Mouse (Mus musculus) liver, postnatal 0 days (tissue): ENCODE data around the gene Kcnip1. TPM values are rescaled to one million over a fixed set of nuclear protein-coding genes. Genes with fewer than 3 reads are reported as not detected.

Experiments used
- ATAC-seq: fragments of 200-750 bp; cut with Nextera tagmentation; 2 replicates; pipeline ENCODE4 v1.8.0; 2017; ENCODE audit warnings: mild to moderate bottlenecking, moderate library complexity
- DNase-seq: peaks from one replicate; pipeline ENCODE4 v3.0.0-alpha.2; 2016
- H3K27ac ChIP-seq: fragments of 300-500 bp; sonication (generic); 2 replicates; pipeline ENCODE4 v1.5.1; 2014; ENCODE audit warnings: antibody characterized with exemption, moderate library complexity, mild to moderate bottlenecking, low read depth
- H3K27me3 ChIP-seq: fragments of 300-500 bp; sonication (generic); 2 replicates; pipeline ENCODE4 v1.6.1; 2014; ENCODE audit warnings: low read length, control low read depth, mixed read lengths; ENCODE audit not compliant: insufficient read depth
- H3K36me3 ChIP-seq: fragments of 300-500 bp; sonication (generic); replicated peaks from 2 replicates; pipeline ENCODE4 v1.6.1; 2014; ENCODE audit warnings: mild to moderate bottlenecking, control low read depth, low read length, moderate library complexity, mixed read lengths; ENCODE audit not compliant: insufficient read depth
- H3K4me1 ChIP-seq: fragments of 300-500 bp; sonication (generic); 2 replicates; pipeline ENCODE4 v1.6.1; 2014; ENCODE audit warnings: antibody characterized with exemption, mild to moderate bottlenecking, control low read depth; ENCODE audit not compliant: insufficient read depth
- H3K4me2 ChIP-seq: fragments of 300-500 bp; sonication (generic); 2 replicates; pipeline ENCODE4 v1.6.1; 2014; ENCODE audit warnings: low read depth, mild to moderate bottlenecking, low read length, moderate library complexity, mixed read lengths
- H3K4me3 ChIP-seq: fragments of 300-500 bp; sonication (generic); 2 replicates; pipeline ENCODE4 v1.5.1; 2014; ENCODE audit warnings: low read depth, low read length
- H3K9ac ChIP-seq: fragments of 300-500 bp; sonication (generic); replicated peaks from 2 replicates; pipeline ENCODE4 v1.6.1; 2014; ENCODE audit warnings: mild to moderate bottlenecking, moderate library complexity
- H3K9me3 ChIP-seq: fragments of 300-500 bp; sonication (generic); 2 replicates; pipeline ENCODE4 v1.6.1; 2016; ENCODE audit warnings: mild to moderate bottlenecking, control low read depth, low read length, mixed read lengths
- CTCF ChIP-seq: sonication (generic); IDR thresholded peaks from 2 replicates; pipeline ENCODE4 v1.5.1; 2016; ENCODE audit warnings: antibody characterized with exemption, low read depth
- EP300 ChIP-seq: IDR thresholded peaks from 2 replicates; pipeline ENCODE4 v1.6.1; 2016; ENCODE audit warnings: antibody characterized with exemption, low read depth, mild to moderate bottlenecking
- WGBS: fragments of 180-500 bp; shearing (Covaris S2); extraction: QIAGEN DNeasy Blood & Tissue Kit; methylation state at CpG from one replicate; pipeline ENCODE4 v1.1.7; 2014; ENCODE audit not compliant: insufficient replicate concordance; 5-methylcytosine and 5-hydroxymethylcytosine counted together
- polyA plus RNA-seq: library from polyadenylated mRNA; unstranded; fragments of >200 nt; fragmentation: Nextera tagmentation; extraction: Ambion mirVana; gene quantifications from 2 replicates; pipeline ENCODE4 v1.2.1, GENCODE M21; 2015

The Kcnip1 gene
- polyA plus RNA-seq, 1 experiment from 2014 or later: not detected

DNA sequence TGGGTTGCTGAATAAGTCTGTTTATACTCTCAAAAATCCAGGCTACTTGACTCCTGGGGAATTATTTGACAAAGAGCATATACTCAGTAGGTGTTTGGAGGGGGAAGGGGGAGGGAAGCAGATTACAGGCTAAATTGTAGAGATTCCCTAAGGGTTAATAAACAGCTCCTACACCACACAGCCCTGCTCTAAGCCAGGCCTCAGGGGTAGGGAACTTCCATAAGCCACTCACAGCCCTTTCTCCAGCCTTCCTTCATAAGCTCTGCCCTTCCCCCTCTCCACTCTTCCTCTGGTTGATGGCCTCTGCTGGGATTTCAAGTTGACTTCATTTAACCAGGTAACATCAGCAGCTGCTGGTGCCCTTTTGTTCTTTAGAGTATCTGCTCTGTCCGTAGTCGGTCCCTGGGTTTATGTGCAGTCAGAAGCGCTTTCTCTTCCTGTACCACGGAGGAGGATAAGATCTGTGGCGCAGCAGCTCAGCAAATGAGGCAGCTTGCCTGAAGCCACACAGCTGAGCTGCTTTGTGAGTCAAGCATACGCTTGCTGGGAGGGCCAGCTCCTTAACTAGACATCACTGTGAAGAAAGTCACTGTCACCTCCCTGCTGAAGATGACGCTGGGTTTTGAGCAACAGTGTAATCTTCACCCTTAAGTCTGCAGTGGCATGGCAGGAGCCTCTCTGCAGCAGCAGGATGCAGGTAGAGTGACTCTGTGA is 54.2 kb downstream of the Kcnip1 start:
- H3K9ac ChIP-seq: no peak overlapping the region
- H3K4me3 ChIP-seq: no peak overlapping the region
- no peaks in the 10 kb centered on the region for H3K27me3 ChIP-seq
- no peaks in the 10 kb centered on the region for H3K4me1 ChIP-seq
- H3K4me2 ChIP-seq: no peak overlapping the region
- no peaks in the 10 kb centered on the region for H3K36me3 ChIP-seq
- DNase-seq (no peak), ATAC-seq (no peak)
- no peak for TF ChIP-seq CTCF
- H3K27ac ChIP-seq: no peak overlapping the region
- no peaks in the 10 kb centered on the region for H3K9me3 ChIP-seq
- 31% methylated on average over 7 of the region's 7 CpGs for WGBS

- Histone ChIP-seq H3K4me1 (no peaks in the 10 kb centered on the region), H3K36me3 (no peaks in the 10 kb centered on the region), H3K9ac (no peak overlapping the region), H3K9me3 (no peaks in the 10 kb centered on the region), H3K27ac (no peak overlapping the region), H3K4me2 (no peak overlapping the region), H3K27me3 (no peaks in the 10 kb centered on the region), H3K4me3 (no peak overlapping the region)
- no peak for TF ChIP-seq EP300
- no peak for TF ChIP-seq CTCF
- ATAC-seq: no peak
- WGBS: 76% methylated on average over 8 of the region's 8 CpGs
- DNase-seq: no peak
Measured at GRCm38 (mm10) chr11:33937641-33938040, 55.3 kb downstream of the Kcnip1 start.

DNA sequence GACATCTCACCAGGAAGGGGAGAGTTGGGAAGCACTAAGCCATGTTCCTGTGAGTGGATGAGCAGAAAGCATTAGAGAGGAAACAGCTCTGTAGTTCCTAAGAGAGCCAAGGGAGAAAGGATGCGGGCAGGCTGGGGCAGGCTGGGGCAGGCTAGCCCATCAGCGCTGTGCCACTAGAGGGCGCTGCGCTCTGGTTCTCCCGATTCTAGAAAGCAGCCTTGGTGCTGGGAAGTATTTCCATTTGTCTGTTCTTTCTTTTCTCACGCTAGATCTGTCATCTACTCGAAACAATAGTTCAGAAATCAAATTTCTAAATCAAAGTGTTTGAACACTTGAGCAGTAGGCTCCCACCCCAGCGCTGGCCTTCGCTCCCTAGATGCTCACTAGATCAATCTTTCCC is 58.7 kb downstream of the Kcnip1 start:
- peaks cover 5% of the 10 kb centered on the region for H3K4me1 ChIP-seq
- H3K9me3 ChIP-seq: no peaks in the 10 kb centered on the region
- H3K9ac ChIP-seq: no peak overlapping the region
- TF ChIP-seq CTCF (peak; percentile 57), EP300 (no peak)
- ATAC-seq (no peak), DNase-seq (no peak)
- H3K27me3 ChIP-seq: no peaks in the 10 kb centered on the region
- H3K27ac ChIP-seq: no peak overlapping the region
- no peaks in the 10 kb centered on the region for H3K36me3 ChIP-seq
- 70% methylated on average over 9 of the region's 9 CpGs for WGBS
- no peak overlapping the region for H3K4me3 ChIP-seq
- no peak overlapping the region for H3K4me2 ChIP-seq

- 41% methylated on average over 18 of the region's 18 CpGs for WGBS
- TF ChIP-seq EP300: no peak
- no peak for TF ChIP-seq CTCF
- no peak overlapping the region for H3K4me3 ChIP-seq
- peaks cover 5% of the 10 kb centered on the region for H3K4me1 ChIP-seq
- H3K9me3 ChIP-seq: no peaks in the 10 kb centered on the region
- no peak overlapping the region for H3K27ac ChIP-seq
- no peak for DNase-seq
- ATAC-seq: no peak
- peak overlapping the region; percentile 36; the same call in 1 of the 2 replicates for H3K4me2 ChIP-seq
- no peaks in the 10 kb centered on the region for H3K36me3 ChIP-seq
- H3K27me3 ChIP-seq: no peaks in the 10 kb centered on the region
- no peak overlapping the region for H3K9ac ChIP-seq
Measured at GRCm38 (mm10) chr11:33932386-33933111, 60.4 kb downstream of the Kcnip1 start.

DNA sequence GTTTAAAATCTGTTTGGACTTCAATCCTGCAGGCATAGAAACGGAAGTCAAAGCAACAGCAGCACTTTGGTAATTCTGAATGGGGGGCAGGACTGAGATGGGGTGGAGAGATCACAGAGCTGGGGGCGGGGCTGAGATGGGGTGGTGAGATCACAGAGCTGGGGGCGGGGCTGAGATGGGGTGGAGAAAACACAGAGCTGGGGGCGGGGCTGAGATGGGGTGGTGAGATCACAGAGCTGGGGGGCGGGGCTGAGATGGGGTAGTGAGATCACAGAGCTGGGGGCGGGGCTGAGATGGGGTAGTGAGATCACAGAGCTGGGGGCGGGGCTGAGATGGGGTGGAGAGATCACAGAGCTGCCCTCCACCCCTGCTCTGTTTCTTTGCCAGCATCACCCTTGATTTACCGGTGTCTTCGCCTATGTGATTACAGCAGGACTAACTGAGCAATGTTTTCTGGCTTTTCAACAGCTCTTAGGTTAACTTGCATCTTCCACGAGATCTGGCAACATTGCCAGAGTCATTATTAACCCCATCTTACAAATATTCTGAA is 61.0 kb downstream of the Kcnip1 start:
- WGBS: 10% methylated on average over 9 of the region's 10 CpGs
- 0 out of 2 replicates have a peak, but pooled peaks have one; percentile 29 for ATAC-seq
- H3K9ac ChIP-seq: no peak overlapping the region
- peaks cover 5% of the 10 kb centered on the region for H3K4me1 ChIP-seq
- H3K36me3 ChIP-seq: no peaks in the 10 kb centered on the region
- H3K9me3 ChIP-seq: no peaks in the 10 kb centered on the region
- H3K27ac ChIP-seq: no peak overlapping the region
- TF ChIP-seq CTCF (no peak), EP300 (no peak)
- H3K4me3 ChIP-seq: no peak overlapping the region
- H3K27me3 ChIP-seq: no peaks in the 10 kb centered on the region
- H3K4me2 ChIP-seq: peak overlapping the region; percentile 36; the same call in 1 of the 2 replicates
- DNase-seq: peak; percentile 78

- 70% methylated on average over 11 of the region's 11 CpGs for WGBS
Measured at GRCm38 (mm10) chr11:33929412-33929811, 63.5 kb downstream of the Kcnip1 start.

More at GRCm38 (mm10) chr11:33929412-33929811, 63.5 kb downstream of the Kcnip1 start:
- H3K4me2 ChIP-seq: no peak overlapping the region
- H3K9ac ChIP-seq: no peak overlapping the region
- H3K4me1 ChIP-seq: peaks cover 8% of the 10 kb centered on the region
- H3K9me3 ChIP-seq: no peaks in the 10 kb centered on the region
- no peaks in the 10 kb centered on the region for H3K36me3 ChIP-seq
- H3K4me3 ChIP-seq: no peak overlapping the region
- TF ChIP-seq EP300: no peak
- TF ChIP-seq CTCF: no peak
- no peaks in the 10 kb centered on the region for H3K27me3 ChIP-seq
- ATAC-seq (no peak), DNase-seq (no peak)
- H3K27ac ChIP-seq: no peak overlapping the region
